Mouse (Mus musculus): ENCODE measurements at regions not wholly inside any gene's neighbourhood (a gene's known extent, or its start where the extent isn't known, plus 50 kb on each side); places are given as distances from the start of the nearest gene placed in this dataset.
A peak's percentile ranks its signal among the peaks of the same experiment; 100 is the strongest.

GRCm38 (mm10) chr3:149625497-149625896 is 635.1 kb upstream of the Adgrl2 start:
- DNase-seq (ENCODE audit: low read depth, low spot score): no peak

GRCm38 (mm10) chr3:149625066-149625465 is 634.7 kb upstream of the Adgrl2 start:
- no peak for DNase-seq (ENCODE audit: low read depth, low spot score)

- peak; percentile 72 for DNase-seq (ENCODE audit: low read depth, low spot score)
Observed at GRCm38 (mm10) chr3:149623851-149624532, 633.6 kb upstream of the Adgrl2 start.

DNA sequence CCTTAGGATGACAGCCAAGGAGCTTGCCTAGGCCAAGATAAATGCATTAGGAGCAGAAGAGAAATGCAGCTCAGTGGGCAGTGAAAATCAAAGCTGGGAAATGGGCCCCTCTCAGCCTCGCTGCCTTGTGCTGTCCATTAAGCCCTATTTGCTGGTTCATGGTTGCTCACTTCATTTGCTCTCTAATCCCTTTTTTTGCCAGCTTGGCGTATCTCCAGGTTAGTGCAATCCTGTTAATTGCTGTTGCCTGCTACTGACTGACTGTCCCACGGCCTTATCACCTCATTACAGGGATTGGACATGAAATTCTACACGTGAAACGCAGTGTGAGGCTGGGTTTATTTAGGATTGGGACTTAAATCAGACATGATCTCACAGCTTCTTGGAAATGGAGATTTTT is 613.5 kb upstream of the Adgrl2 start:
- no peak for DNase-seq (ENCODE audit: low read depth, low spot score)

GRCm38 (mm10) chr3:149601276-149601675 is 610.9 kb upstream of the Adgrl2 start:
- no peak for DNase-seq (ENCODE audit: low read depth, low spot score)

- DNase-seq (ENCODE audit: low read depth, low spot score): no peak
Observed at GRCm38 (mm10) chr3:149594470-149594869, 604.1 kb upstream of the Adgrl2 start.

GRCm38 (mm10) chr3:149585769-149586168 is 595.4 kb upstream of the Adgrl2 start:
- no peak for DNase-seq (ENCODE audit: low read depth, low spot score)

GRCm38 (mm10) chr3:149581141-149581540 is 590.8 kb upstream of the Adgrl2 start:
- no peak for DNase-seq (ENCODE audit: low read depth, low spot score)

GRCm38 (mm10) chr3:149575678-149576077 is 585.3 kb upstream of the Adgrl2 start:
- no peak for DNase-seq (ENCODE audit: low read depth, low spot score)

DNA sequence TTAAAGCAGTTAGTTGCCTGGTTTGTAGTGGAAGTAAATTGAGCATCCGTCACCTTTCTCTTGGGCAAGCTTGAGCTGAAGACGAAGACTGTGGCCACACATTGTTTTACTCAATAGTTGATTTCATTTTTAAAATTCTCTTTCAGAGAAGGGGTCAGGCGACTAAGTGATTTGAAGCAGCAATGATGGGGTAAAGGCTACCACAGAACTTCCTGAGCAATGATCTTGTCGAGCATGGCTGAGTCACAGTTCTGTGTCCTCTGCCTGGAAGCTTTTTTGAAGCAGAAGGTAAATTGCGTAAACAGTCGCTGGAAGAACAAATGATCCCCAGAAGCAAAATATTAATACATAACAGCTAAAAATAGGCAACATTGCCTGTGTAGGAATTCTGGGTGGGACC is 576.5 kb upstream of the Adgrl2 start:
- DNase-seq (ENCODE audit: low read depth, low spot score): no peak

GRCm38 (mm10) chr3:149550231-149550951 is 560.0 kb upstream of the Adgrl2 start:
- DNase-seq (ENCODE audit: low read depth, low spot score): no peak

DNA sequence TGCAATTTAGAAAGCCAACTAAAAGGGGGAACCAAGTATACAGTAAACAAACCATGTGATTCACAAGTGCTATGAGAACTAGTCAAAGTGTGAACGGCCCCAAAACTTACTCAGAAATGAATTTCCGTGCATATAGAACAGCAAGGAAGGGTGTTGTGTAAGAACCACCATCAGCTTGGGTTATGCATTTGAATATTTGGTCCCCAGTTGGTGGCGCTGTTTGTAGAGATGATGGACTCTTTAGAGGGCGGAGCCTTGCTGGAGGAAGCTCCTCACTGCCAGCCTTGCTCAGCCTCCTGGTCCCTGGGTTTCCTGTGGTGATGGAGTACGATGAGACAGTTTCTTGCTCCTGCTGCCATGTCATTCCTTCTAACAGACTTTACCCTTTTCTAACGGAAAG is 556.7 kb upstream of the Adgrl2 start:
- DNase-seq (ENCODE audit: low read depth, low spot score): peak; percentile 42

GRCm38 (mm10) chr3:149546256-149546655 is 555.9 kb upstream of the Adgrl2 start:
- DNase-seq (ENCODE audit: low read depth, low spot score): no peak

- DNase-seq (ENCODE audit: low read depth, low spot score): no peak
Observed at GRCm38 (mm10) chr3:149534183-149534582, 543.8 kb upstream of the Adgrl2 start.

DNA sequence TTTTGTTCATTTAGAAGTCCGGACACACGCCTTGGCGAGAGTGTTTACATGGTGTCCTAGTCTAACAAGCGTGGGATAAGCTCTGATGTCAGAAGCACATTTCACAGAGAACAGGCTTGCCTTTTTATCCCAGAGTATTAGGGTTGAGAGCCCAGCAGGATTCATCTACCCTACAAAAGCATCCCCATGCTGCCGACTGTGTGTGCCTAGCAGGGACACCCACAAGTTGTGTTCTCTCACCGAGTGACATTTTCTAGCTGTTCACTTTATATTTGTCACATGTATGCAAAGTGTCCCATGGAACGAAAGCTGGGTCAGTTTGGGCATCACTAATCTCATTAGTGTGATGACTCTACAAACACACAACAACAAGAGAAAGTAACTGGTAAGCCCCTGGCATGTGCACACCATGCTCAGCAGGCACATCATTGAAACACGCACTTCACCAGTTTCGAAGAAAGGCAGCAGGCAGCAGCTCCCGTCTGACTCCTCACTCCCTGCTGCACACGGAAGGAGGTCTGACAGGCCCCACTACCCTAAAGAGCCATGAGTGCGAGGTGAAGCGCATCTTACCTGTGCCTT is 539.8 kb upstream of the Adgrl2 start:
- no peak for DNase-seq (ENCODE audit: low read depth, low spot score)

GRCm38 (mm10) chr3:149526509-149526908 is 536.2 kb upstream of the Adgrl2 start:
- DNase-seq (ENCODE audit: low read depth, low spot score): no peak

DNA sequence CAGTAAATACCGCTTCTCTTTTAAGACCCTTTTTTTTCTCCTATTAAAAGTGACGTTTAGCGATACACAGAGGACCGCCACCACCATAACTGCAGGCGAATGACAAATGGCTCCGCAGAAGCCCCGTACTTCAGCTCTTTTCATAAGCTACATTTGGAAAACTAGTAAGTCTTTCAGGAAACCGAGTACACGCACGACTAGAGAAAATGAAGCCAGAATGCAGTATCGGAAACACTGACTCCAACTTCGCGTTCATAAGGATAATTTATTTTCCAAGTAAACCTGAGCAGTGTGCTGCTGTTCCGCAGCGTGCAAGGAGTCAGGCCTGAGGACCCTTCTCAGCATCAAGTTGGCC is 529.2 kb upstream of the Adgrl2 start:
- no peak for DNase-seq (ENCODE audit: low read depth, low spot score)

GRCm38 (mm10) chr3:149518928-149519574 is 528.7 kb upstream of the Adgrl2 start:
- DNase-seq (ENCODE audit: low read depth, low spot score): no peak

- no peak for DNase-seq (ENCODE audit: low read depth, low spot score)
Observed at GRCm38 (mm10) chr3:149517537-149517936, 527.2 kb upstream of the Adgrl2 start.

- DNase-seq (ENCODE audit: low read depth, low spot score): no peak
Observed at GRCm38 (mm10) chr3:149509178-149509577, 518.8 kb upstream of the Adgrl2 start.

- DNase-seq (ENCODE audit: low read depth, low spot score): no peak
Observed at GRCm38 (mm10) chr3:149508671-149509070, 518.3 kb upstream of the Adgrl2 start.

- no peak for DNase-seq (ENCODE audit: low read depth, low spot score)
Observed at GRCm38 (mm10) chr3:149505692-149506091, 515.3 kb upstream of the Adgrl2 start.

GRCm38 (mm10) chr3:149503992-149504391 is 513.6 kb upstream of the Adgrl2 start:
- DNase-seq (ENCODE audit: low read depth, low spot score): no peak

Measured in A20 (cell line).